Mouse (Mus musculus) CH12.LX (cell line): ENCODE results near the gene Nsun2. TPM values are rescaled to one million over a fixed set of nuclear protein-coding genes. Genes with fewer than 3 reads are reported as not detected.

Experiments
- DNase-seq: peaks from one replicate; pipeline ENCODE4 v3.0.0-alpha.2; 2013; ENCODE audit errors: extremely low read depth
- H3K27ac ChIP-seq: 2 replicates; pipeline ENCODE4 v1.5.1; 2012; ENCODE audit warnings: low read depth, mild to moderate bottlenecking, control low read depth, moderate library complexity; ENCODE audit not compliant: insufficient read depth
- H3K27me3 ChIP-seq: replicated peaks from 2 replicates; pipeline ENCODE3; 2012; ENCODE audit warnings: inconsistent platforms
- H3K36me3 ChIP-seq, 2 experiments: replicated peaks in 1 of 2; 2 replicates each; pipeline versions ENCODE3 to v1.6.1; 2012; ENCODE audit warnings: inconsistent platforms in 1 of 2, low read length in 1 of 2, mild to moderate bottlenecking in 1 of 2, mixed read lengths in 1 of 2, moderate library complexity in 1 of 2; ENCODE audit not compliant: control insufficient read depth in 1 of 2, insufficient read depth in 1 of 2
- H3K4me1 ChIP-seq, 2 experiments: 2 replicates each; pipeline ENCODE4 v1.6.1; 2012; ENCODE audit warnings: inconsistent platforms in 1 of 2, moderate library complexity in 1 of 2; ENCODE audit not compliant: insufficient read depth in 2 of 2, control insufficient read depth in 1 of 2
- H3K4me2 ChIP-seq: 2 replicates; pipeline ENCODE4 v1.6.1; 2012; ENCODE audit warnings: low read depth, mild to moderate bottlenecking, control low read depth; ENCODE audit not compliant: poor library complexity, insufficient read depth, severe bottlenecking
- H3K4me3 ChIP-seq, 3 experiments: fragments of 150-350 bp in 1 of 3; sonication (generic) in 1 of 3; replicated peaks in 1 of 3; 2 replicates each; pipeline versions ENCODE3 to v1.5.1; 2011 to 2012; ENCODE audit warnings: low read depth in 2 of 3, low read length in 2 of 3, mild to moderate bottlenecking in 2 of 3, moderate library complexity in 2 of 3, control low read depth in 1 of 3, improper control_type of control experiment in 1 of 3, inconsistent platforms in 1 of 3, mixed read lengths in 1 of 3; ENCODE audit not compliant: poor library complexity in 1 of 3
- H3K79me2 ChIP-seq: replicated peaks from 2 replicates; pipeline ENCODE4 v1.6.1; 2012; ENCODE audit warnings: mild to moderate bottlenecking, moderate library complexity; ENCODE audit not compliant: control insufficient read depth, poor library complexity, insufficient read depth, severe bottlenecking; ENCODE audit errors: extremely low read depth
- H3K9ac ChIP-seq: 2 replicates; pipeline ENCODE4 v1.6.1; 2012; ENCODE audit warnings: low read depth, mild to moderate bottlenecking, control low read depth, moderate library complexity; ENCODE audit not compliant: insufficient read depth
- H3K9me3 ChIP-seq: replicated peaks from 2 replicates; pipeline ENCODE3; 2012; ENCODE audit warnings: low read length, inconsistent platforms, mixed read lengths
- E2F4 ChIP-seq: IDR thresholded peaks from 2 replicates; pipeline ENCODE4 v1.6.1; 2011; ENCODE audit warnings: low read depth, low read length, improper control_type of control experiment; ENCODE audit not compliant: insufficient replicate concordance
- MXI1 ChIP-seq: IDR thresholded peaks from 2 replicates; pipeline ENCODE4 v1.6.1; 2011; ENCODE audit warnings: mild to moderate bottlenecking, low read depth, low read length, improper control_type of control experiment
- NRF1 ChIP-seq: IDR thresholded peaks from 2 replicates; pipeline ENCODE4 v1.6.1; 2014; ENCODE audit warnings: low read depth, mild to moderate bottlenecking, inconsistent platforms, low read length, improper control_type of control experiment, moderate library complexity
- SIN3A ChIP-seq: IDR thresholded peaks from 2 replicates; pipeline ENCODE4 v1.6.1; 2012; ENCODE audit warnings: low read length, improper control_type of control experiment, inconsistent platforms
- UBTF ChIP-seq: IDR thresholded peaks from 2 replicates; pipeline ENCODE4 v1.6.1; 2012; ENCODE audit warnings: low read depth, mild to moderate bottlenecking, inconsistent platforms, low read length, improper control_type of control experiment, moderate library complexity
- USF1 ChIP-seq: IDR thresholded peaks from 2 replicates; pipeline ENCODE4 v1.6.1; 2014; ENCODE audit warnings: low read depth, mild to moderate bottlenecking, inconsistent platforms, low read length, improper control_type of control experiment
- USF2 ChIP-seq: conservative IDR thresholded peaks from 2 replicates; pipeline ENCODE4 v1.6.1; 2011; ENCODE audit warnings: low read depth, low read length, improper control_type of control experiment
- ZC3H11A ChIP-seq: IDR thresholded peaks from 2 replicates; pipeline ENCODE4 v1.6.1; 2012; ENCODE audit warnings: low read depth, mild to moderate bottlenecking, inconsistent platforms, low read length, improper control_type of control experiment
- ZNF384 ChIP-seq: IDR thresholded peaks from 2 replicates; pipeline ENCODE4 v1.6.1; 2012; ENCODE audit warnings: low read depth, low read length, improper control_type of control experiment, inconsistent platforms
- dilution Hi-C: fragments of 300-500 bp; cut with MboI; formaldehyde crosslinking; loops from 2 replicates; pipeline ENCODE4 v1.14.3; 2020; ENCODE audit warnings: low sequenced_read_pairs; ENCODE audit not compliant: extremely low pct_unique_long_range_greater_than_20kb, extremely low pct_ligation_motif_present
- in situ Hi-C: fragments of 300-500 bp; cut with MboI; formaldehyde crosslinking; loops from 3 replicates; pipeline ENCODE4 v1.14.3; 2019; ENCODE audit warnings: low sequenced_read_pairs, low pct_ligation_motif_present, low pct_unique_long_range_greater_than_20kb, mixed read lengths
- polyA plus RNA-seq: library from polyadenylated mRNA; unstranded; fragments of >175 nt; gene quantifications from 2 replicates; pipeline ENCODE4 v1.2.1, GENCODE M21; 2012; ENCODE audit warnings: low read depth; ENCODE audit not compliant: insufficient read length
- total RNA-seq, 2 experiments: library from RNA; depleted of rRNA; stranded (reverse); fragments of 300-350 nt in 1 of 2; fragments of >200 nt in 1 of 2; gene quantifications; 2 replicates each; pipeline ENCODE4 v1.2.3; 2012 to 2014

Nsun2 gene
- total and polyA plus RNA-seq, 3 experiments: 178 to 292 (median 279) TPM

DNA sequence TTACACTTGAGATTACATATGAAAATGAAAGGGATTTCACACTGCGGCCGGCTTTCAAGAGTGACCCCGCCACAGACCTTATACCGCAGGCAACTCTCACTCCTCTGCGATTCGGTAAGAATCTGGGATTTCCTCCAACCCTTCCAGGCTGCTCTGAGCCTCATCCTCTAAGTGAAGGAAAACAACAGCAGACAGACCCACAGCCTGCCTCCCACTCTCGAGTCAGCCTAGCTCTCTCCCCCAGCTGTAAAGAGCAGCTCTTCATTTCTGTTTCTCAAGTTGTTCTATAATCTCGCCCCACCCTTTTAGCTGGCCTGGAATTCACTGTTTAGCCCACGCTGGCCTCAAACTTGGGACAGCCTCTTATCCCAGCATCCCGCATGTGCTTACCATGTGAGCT lies 8.2 kb downstream of the Nsun2 start:
- Histone ChIP-seq H3K36me3 (no peaks in the 10 kb centered on the region), H3K4me3 (no peak overlapping the region), H3K4me1 (peaks cover 0 to 5% of the 10 kb centered on the region in 2 experiments; a peak in 1 of 4 replicates), H3K79me2 (no peaks in the 10 kb centered on the region), H3K9ac (no peak overlapping the region), H3K27ac (no peak overlapping the region), H3K9me3 (no peaks in the 10 kb centered on the region), H3K27me3 (no peaks in the 10 kb centered on the region)
- no peak for DNase-seq
- in situ Hi-C loops (loop anchor here (10.0 kb wide), 1 partner anchor 73 kb away; the partner anchor contains the start of gene Srd5a1), dilution Hi-C loops (no loop called here)
- TF ChIP-seq USF1: no peak
- TF ChIP-seq, all 38 proteins: peak for 0
- peak overlapping the region; percentile 27; the same call in 1 of the 2 replicates for H3K4me2 ChIP-seq

DNA sequence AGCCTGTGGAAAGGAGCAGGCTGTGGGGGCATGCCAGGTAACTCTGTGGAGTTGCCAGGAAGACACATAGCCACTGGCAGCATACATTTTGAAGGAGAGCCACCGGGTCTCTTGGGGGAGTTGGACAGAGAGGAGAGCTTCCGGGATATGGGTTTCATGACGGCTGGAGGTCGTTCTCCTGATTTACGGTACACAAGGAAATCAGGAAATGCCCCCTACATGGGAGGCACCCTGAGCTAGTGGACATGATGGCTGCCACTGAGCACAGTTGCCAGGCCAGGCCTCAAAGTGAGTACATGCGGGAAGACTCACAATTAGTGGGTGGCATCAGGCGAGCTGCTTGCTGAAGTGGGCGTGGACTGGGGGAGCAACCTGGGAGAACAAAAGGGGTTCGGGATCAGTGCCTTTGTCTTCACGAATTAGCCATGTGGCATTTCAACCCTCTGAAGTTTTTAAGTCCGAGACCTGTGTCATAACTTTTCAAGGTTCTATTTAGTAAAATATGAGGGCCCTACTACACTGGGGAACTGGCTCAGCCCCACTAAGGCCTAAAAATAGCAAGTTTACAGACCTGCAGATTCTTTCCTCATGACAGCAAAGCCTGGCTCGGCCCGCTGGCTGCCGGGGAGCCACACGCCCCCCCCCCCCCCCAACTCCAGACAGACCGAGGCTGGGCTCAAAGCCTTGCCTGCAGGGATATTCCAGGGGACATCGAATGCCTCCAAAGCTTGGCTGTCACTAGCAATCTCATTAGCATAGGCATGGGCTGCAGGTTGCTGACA lies 9.2 kb downstream of the Nsun2 start:
- Histone ChIP-seq H3K4me1 (peaks cover 0 to 5% of the 10 kb centered on the region in 2 experiments; a peak in 1 of 4 replicates), H3K79me2 (no peaks in the 10 kb centered on the region), H3K27me3 (no peaks in the 10 kb centered on the region), H3K9ac (no peak overlapping the region), H3K9me3 (no peaks in the 10 kb centered on the region), H3K4me3 (no peak overlapping the region), H3K4me2 (no peak overlapping the region), H3K27ac (no peak overlapping the region), H3K36me3 (no peaks in the 10 kb centered on the region)
- no peak for TF ChIP-seq USF2
- TF ChIP-seq SIN3A: no peak
- no peak for TF ChIP-seq MXI1
- no peak for TF ChIP-seq UBTF
- DNase-seq: no peak
- dilution Hi-C loops (no loop called here), in situ Hi-C loops (loop anchor here (10.0 kb wide), 1 partner anchor 72 kb away; the partner anchor contains the start of gene Srd5a1)

DNA sequence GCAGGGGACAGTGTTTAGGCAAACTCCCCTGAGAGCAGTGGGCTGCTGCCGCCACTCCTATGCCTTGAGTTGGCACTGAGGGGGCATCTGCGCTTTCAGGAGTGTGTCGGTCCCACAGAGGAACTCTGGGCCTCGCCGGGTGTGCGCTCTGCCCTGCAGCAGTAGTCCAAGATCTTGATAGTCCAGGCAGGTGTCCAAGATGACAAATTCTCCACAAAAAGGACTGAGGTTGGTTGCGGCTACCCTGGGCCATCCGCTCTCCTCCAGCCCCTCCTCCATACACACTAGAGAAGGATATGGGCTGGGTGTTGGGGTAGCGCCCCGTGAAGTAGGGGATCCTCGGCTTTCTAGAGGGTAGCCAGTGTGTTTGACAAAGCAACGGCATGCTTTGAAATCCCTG lies 10.0 kb downstream of the Nsun2 start:
- no peak for DNase-seq
- TF ChIP-seq ZC3H11A (no peak), SIN3A (no peak), E2F4 (no peak), USF2 (no peak), NRF1 (no peak), ZNF384 (no peak)
- dilution Hi-C loops (no loop called here), in situ Hi-C loops (loop anchor here (10.0 kb wide), 1 partner anchor 71 kb away; the partner anchor contains the start of gene Srd5a1)
- Histone ChIP-seq H3K79me2 (no peaks in the 10 kb centered on the region), H3K4me3 (no peak overlapping the region), H3K36me3 (no peaks in the 10 kb centered on the region), H3K9me3 (no peaks in the 10 kb centered on the region), H3K4me2 (no peak overlapping the region), H3K9ac (no peak overlapping the region), H3K4me1 (peaks cover 0 to 1% of the 10 kb centered on the region in 2 experiments; a peak in 1 of 4 replicates), H3K27me3 (no peaks in the 10 kb centered on the region), H3K27ac (no peak overlapping the region)
